Mouse (Mus musculus) layer of hippocampus, adult 8-10 months (tissue): ENCODE measurements at regions not wholly inside any gene's neighbourhood (a gene's known extent, or its start where the extent isn't known, plus 50 kb on each side); places are given as distances from the start of the nearest gene placed in this dataset.
"Not testable (repeated sequence)": the region's sequence is repeated elsewhere in the genome, so short reads cannot be mapped to it uniquely, and the experiment has no call there.

Experiments used
- DNase-seq, 2 experiments: peaks; one replicate each; pipeline ENCODE4 v3.0.0; 2022; ENCODE audit warnings: low spot score in 2 of 2

DNA sequence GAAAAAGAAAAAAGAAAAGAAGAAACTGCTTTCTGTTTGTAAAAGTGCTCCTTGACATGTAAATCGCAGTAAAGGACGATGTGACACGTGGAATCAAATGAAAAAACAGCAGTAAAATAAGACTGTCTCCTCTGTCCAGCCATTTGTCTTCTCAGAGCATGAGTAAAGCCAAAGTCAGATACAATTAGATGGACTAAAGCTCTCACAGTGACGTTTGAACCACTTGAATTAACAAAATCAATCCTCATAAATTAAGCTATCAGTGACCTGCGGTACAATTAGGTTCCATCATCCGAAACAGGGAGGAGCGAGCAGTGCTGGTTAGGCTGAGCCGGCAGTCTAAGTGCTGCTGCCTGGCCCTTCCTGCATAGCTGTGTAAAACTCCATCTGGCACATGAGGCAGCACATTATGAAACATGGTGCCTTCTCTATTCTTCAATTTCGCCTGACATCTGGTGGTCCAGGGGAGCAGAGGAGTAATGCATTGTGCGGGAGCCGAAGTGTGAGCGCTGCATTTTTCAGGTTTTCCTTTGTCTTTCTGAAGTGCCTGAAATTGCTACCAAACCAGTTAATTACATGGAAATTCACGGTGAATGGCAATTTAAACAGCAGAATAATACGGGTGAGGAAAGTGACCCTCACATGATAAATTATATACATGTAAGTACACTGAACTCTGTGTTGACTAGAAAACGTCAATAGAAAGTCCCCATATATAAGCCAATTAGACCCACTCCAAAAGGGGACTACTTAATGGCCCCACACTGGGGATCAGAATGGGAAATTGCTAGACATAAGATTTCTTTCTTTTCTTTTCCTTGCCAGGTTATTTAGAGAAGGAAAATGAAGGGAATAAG, 118.1 kb downstream of the Mmrn1 start:
- peak; percentile 11 to 43 for DNase-seq

DNA sequence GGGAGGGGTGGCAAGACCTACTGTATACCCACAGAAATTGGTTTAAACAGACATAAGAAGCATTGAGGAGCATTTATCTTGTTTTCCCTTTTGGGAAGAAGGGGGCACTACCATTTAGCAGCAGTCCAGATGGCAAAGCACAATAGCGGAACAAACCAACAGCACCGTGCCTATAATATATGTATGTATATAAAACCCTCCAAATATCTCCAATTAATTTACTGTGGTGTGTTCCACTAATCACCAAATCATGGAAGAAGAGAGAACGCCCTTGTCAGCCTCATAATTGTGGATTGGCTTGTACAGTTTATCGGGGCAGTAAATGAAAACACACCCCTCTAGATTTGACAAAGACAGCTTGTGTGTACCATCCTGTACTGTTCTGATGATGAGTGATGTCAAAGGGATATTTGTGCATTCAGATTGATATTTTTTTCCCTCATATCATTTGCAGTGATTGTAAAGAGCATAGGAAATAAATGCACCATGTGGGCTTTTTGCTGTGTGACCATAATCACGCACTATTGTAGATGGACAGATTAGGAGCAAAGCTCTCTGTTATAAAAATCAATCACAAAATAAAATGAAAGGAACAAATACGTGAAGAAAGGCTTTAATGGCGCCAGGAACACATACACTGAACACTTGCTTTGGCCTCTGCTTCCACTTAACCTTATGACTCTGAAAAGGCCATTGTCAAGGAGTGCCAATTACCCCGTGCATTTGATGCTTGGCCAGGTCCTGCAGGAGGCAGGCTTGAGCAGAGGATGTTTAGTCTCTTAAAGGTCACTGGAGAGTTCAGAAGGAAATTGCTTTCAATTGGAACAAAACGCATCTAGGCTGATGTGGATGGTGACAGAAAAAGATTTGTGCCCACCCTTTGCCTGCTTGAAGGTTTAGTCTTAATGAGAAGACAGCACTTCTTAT, 119.0 kb downstream of the Mmrn1 start:
- DNase-seq = no peak

DNA sequence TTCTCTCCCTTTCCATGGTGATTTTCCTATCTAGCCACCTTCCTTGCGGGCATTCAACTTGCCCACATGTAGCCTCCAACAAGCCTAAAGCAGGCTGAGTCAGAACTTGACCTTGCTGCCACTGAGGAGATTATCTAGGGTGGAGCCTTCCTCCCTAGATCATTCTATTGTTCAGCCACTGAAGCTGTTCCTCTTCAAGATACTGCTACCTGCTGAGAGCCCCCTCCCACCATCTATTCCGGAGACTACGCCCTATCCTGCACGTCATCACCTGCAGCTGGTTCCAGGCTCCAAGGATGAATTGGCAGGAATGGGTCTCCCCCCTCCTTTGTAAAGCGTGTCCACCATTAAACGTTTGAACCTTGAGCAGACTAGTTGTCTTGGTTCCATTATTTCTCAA, 122.9 kb downstream of the Mmrn1 start:
- not testable (repeated sequence) for DNase-seq

DNA sequence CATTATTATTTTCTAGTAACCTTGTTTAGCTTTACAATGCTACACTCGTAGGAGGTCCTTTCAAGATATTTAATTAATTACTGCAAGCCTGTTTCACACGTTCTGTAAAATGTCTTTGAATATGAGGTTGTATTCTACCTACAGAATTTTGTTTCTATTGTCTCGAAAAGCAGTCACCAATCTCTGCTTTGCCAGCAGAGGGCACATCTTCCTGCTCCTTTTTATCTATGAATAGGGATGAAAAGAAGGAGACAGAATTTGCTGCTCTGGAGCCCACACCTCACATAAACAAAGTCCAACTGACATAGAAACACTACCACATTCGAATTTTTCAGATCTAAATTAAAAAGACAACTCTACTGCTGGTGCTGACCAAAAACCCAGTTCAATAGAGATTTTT, 117.0 kb upstream of the Ccser1 start:
- DNase-seq = peak in 1 of 2 experiments; percentile 23

DNA sequence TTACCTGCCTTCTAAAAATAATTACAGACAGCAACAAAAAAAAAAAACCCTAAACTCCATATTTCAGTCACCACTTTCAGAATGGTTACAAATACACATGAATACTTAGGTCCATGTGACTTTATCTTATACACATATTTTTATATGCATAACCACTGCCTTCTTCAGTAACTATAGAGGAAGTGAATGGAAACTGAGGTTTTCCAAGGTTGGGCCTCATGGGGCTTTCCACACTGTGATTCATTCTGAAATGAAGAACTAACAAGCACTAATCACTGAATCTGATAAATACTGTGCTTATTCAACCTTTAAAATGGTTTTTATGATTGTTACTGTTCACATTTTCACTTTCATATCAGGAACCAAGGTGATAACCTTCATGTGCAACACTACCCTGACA, 114.4 kb upstream of the Ccser1 start:
- DNase-seq = no peak

DNA sequence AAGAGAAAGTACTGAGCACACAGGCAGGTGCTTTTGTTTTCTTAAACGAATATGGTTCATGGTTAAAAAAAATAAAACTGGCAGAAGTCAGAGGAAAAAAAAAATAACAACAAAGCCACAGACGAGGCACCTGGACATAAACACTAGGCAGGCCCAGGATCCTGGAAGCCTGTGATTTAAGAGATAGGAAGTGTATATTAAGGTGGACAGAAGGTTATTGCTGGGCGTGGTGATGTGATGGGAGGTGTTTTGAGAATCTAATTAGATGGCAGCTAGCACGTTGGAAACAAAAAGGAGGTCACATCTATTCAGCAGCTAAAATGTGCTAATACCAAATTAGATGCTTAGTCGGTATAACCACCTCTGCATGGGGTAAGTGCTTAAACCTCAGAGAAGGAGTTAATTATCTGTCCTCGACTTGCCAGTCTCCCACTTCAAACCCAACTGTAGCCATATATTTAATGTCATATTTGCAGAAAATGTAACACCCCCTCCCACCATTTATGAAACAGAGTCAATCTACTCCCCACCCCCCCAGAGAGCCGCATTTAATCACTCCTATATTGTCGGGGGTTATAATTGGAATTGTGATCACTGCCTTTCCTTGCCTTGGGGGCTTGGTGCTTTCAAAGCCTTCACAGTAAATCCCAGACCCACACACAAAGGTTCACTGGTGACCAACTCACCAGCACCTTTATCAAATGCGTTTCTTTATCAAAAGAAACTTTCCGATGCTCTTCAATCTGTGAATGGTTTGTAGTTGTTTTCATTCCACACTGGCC, 113.4 kb upstream of the Ccser1 start:
- no peak for DNase-seq

DNA sequence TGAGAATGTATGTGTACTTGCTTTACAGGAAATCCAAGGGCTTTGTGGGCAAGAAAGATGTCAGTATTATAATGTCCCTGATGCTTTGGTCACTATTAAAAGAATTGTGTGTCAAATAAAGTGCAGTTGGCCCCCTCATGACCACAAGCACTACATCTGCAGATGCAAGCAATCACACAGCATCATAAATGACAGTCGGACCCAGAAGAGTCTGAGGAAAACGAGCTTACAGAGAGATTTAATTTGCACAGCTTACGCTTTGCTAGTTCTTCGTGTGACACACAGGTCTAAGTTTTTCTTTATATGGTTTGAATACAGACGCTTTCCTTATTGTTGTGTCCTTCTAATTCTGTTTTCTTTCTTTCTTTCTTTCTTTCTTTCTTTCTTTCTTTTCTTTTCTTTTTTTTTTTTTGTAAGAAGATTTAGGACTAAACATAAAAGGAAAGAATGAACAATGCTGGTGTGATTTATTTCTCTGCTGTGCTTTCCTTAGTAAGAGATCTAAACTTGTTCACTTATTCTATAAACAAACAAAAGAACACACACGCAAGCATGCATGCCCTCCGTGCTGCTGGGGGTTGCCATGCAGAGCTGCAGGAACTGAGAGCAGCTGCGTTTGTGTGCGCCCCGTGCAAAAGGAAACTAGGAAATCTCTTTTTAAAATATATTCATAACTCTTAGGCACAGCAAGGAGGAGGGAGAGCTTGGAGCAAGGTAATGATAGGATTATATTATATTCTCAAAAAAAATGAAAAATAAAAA, 112.6 kb upstream of the Ccser1 start:
- no peak for DNase-seq

DNA sequence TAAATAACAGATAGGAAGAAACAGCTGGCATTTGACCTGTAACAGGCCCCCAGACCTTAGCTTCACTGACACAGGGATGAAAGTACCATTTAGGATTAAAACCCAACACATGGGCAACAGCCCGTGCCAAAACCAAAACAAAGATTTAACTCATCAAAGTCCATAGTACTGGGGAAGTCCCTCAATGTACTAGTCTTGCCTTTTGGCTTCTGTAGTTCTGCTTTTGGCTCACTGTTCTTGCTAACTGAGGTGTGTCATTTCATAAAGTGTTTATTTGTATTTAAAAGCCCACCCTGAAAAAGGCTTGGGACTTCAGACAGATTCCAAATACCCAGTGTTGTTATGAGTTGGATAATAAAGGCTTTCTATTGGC, 112.0 kb upstream of the Ccser1 start:
- no peak for DNase-seq

DNA sequence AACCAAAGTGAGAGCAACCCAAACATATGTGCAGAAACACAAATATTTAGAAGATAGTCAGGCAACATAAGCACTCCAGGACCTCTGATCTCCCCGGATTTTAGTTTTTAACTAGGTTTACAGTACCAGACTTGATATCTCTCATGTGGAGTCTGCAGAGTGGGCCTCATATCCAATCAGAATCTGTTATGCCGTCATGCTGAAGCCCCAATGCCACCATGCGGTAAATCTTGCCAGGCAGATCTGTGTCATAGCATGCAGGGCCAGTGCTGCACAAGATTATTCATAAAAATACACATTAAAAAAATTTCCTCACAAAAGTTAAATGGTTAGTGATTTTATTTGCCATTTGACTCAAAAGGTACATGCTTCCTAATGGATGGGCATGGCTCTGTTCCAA, 106.9 kb upstream of the Ccser1 start:
- no peak for DNase-seq

DNA sequence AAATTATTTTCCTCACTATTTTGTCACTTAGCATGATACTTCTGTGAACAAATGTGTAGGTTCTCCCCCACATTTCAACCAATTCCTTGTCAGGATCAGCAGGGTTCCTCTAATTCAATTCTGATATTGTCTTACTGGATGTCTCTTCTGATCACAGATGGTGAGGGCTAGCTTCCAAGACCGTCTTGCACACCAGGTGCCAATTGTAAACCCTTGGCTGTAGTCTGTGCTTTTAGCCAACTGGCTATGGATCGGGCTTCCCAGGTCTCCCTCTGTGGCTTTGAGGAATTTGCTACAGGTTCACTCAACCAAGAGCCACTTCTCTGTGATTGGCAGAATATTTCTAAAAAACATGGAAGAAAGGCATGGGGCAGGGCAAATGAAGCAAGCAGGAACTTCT, 106.3 kb upstream of the Ccser1 start:
- peak in 1 of 2 experiments; percentile 4 for DNase-seq

DNA sequence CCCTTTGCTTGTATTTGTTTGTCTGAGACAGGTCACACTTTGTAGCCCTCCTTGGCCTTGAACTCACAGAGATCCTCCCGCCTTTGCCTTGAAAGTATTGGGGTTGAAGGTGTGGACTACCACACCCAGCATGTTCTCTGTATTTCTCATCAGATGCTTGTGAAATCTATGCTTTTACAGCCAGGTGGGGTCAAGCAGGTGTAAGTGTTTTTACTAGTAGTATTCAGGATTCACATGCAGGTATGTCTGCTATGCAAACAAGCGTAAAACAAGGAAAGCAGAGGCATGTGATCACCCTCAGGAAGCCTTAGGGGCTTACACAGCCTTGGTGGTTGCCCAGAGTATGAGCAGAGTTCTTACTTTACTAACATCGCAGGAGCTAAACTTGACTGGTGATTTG, 105.4 kb upstream of the Ccser1 start:
- DNase-seq = no peak

DNA sequence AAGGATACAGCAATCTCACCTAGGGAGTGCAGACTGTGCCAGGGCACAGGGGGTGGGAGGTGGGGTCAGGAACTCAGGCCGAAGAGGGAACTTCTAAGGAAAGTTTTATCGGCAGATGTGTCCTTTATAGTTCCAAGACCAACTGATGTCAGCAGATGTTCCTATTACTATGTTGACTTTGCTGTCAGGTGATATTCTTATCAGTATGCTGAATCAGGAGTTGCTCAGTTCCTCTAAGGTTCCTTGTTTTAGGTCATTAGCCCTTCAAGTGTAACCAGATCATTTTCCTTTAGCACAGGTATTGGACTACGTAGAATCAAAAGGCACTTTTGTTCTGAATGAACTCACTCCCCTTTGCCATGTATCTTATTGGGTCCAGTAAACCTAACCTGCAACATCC, 101.6 kb upstream of the Ccser1 start:
- DNase-seq = no peak

DNA sequence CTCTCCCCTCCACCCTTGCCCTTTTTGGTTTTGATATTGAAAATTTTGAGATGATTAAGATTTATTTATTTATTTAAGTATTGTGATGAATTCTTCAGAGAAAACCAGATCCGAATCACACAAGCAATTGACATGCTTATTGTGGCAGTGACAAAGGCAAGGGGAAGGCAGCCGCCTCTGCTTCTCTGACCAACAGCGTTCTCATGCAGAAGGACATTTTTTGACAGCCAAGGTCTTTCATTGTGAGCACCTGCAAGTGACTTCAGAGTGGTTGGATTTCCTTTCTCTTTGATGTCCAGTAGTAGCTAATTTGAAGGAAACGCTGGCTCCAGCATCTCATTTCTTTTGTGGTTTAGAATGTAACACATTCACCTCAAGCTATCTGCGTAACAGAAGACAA, 99.5 kb upstream of the Ccser1 start:
- no peak for DNase-seq

DNA sequence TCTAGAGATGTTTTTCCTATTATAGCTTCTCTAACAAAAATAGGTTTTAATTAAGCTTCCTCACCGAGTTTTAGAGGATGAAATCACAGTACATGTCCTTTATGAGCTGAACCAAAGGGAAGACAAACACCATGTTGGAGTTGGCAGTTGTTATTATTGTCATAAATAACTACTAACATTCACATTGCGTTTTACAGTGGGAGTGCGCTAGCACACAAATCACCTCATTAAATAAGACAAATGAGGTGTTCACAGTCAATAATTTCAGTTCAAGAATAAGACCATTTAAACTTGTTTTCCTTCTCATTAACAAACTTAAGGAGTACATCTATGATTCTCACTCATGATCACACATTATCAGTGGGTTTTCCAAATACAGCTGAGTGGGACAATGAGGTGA, 96.8 kb upstream of the Ccser1 start:
- no peak for DNase-seq

DNA sequence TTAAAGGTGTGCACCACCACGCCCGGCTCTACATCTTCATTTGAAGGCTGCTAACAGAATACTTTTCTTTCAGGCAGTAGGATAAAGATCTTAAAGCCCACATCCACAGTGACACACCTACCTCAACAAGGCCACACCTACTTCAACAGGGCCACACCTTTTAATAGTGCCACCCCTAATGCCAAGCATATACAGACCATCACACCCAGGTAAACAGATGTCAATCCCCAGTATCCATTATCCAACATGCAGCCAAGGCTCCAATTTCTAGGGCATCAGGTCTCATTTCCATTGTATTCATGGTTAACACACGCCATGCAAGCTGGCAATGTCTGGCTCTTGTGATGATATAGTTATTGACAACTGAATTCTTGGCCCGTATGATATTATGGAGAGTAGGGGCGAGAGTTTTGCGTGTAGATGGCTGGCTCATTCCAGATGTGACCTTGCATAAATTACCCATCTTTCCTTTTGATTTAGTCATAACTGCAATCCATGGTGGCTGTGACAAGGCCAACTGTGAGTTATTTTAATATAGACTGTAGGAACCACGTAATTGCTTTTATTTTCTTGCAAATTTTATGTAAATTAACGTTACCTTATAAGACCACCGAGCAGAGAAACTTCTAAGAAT, 80.7 kb upstream of the Ccser1 start:
- DNase-seq = no peak

DNA sequence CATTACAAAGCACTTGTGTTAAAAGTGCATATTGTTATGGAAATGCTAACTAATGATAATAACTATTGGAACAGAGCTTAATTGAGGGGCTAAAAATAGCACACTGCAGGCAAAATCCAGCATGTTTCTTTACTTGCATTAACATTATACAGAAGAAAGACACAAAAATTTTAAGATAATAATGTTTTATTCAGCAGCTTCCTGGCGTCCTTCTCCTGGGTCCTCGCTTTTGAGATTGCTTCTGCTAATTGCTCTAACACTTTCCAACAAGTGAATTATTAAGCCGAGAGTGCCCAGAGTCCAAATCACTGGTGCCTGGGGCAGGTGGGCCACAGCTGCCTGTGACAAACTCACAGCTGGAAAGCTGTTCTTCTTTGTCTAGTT, 80.2 kb upstream of the Ccser1 start:
- no peak for DNase-seq

DNA sequence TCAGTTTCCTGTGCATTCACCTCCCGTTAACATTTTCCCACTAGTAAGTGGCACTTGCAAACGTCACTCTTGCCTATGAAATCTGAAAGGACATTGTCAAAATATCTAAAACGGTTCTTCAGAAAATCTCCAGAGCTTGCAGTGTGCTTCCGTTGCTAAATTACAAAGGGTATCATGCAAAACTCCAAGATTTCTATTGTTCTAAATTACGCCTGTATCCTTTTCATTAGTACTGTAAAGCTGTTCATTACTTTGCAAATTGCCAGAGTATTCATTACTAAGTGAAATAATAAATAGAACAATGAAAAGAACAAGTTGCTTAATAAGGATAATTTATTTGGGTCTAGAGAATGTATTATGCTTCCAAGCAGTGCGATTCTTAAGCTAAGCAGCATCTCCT, 78.2 kb upstream of the Ccser1 start:
- DNase-seq = no peak

DNA sequence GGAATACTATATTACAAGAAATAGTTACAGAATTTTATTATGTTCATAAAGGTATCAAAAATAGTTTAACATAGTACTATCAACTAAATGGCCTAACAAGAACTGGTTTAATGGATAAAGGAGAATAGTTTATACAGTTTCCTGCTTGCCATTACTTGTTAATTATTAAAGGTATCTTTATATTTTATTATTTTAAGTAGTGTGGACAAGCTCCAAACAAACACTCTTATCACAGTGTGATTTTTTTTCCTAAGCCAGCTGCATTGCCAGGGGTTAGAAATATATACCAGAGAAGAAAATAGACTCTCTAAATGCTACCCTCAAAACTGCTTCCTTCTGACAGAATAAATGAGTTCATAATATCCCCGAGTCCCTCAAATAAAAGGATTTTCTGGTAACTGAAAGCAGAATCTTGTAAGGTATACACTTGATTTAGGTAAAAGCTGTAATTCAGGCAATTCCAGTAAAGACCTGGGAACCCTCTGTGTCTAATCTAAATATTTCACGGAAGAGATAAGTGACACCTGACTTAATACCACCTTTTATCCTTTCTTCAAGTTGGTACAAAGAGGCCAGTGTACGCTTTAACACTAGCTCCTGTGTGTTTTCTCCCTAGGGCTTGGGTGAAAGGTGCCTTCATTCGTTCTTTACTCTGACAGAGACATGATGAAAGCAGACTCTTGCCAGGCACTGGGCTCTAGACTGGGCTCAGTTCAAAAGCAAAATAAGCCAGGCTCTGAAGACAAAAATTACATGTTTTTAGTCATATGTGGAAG, 76.5 kb upstream of the Ccser1 start:
- DNase-seq = no peak

DNA sequence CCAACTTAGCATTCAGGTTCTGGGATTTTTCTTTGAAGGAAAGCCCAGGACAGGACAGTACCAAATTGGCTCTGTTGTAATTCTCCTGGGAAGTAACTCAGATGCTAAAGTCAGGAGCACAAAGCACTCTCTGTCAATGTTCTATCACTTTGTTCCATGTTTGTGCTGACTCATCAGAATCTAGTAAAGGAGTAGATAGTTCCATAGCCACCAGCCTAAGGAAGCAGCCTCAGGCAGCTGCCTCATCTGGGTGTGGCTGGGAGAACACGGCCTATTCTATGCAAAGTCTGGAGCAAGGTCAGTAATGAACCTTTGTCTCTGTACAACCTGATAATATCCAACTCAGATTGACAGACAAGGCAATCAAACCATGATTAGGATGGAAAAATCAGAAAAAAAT, 64.9 kb upstream of the Ccser1 start:
- DNase-seq = no peak

DNA sequence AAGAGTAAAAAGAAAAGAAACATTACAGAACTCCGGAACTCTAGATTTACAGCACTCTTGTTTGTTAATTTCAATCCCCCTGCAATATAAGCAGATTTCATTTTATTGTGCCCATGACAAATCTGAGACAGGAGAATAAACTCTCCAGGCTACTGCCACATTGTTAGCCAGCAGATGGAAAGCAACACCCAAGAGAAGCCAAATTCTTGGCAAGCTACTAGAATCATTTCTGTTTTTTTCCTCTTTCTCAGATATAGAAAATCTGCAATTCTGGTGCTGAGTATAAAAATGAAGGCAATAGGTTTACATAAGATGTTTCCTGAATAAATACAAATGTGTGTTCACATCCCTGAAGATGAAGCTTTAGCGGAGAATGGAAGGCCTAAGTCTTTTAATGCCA, 60.5 kb upstream of the Ccser1 start:
- DNase-seq = no peak
